Mouse (Mus musculus) heart, embryonic 16.5 days (tissue): Measurements from ENCODE around the gene Lig4. TPM values are rescaled to one million over a fixed set of nuclear protein-coding genes. Genes with fewer than 3 reads are reported as not detected.

Source experiments
- ATAC-seq: fragments of 200-750 bp; cut with Nextera tagmentation; replicated peaks from 2 replicates; pipeline ENCODE4 v1.8.0; 2017; ENCODE audit warnings: moderate number of reproducible peaks; ENCODE audit not compliant: insufficient read depth, low FRiP score; ENCODE audit errors: extremely low read depth
- H3K27ac ChIP-seq: fragments of 300-500 bp; sonication (generic); 2 replicates; pipeline ENCODE4 v1.5.1; 2014; ENCODE audit warnings: mild to moderate bottlenecking, low read length, control low read depth, moderate library complexity
- H3K27me3 ChIP-seq: fragments of 300-500 bp; sonication (generic); 2 replicates; pipeline ENCODE4 v1.6.1; 2014; ENCODE audit warnings: low read length, mixed read lengths; ENCODE audit not compliant: control insufficient read depth, insufficient read depth
- H3K36me3 ChIP-seq: fragments of 300-500 bp; sonication (generic); 2 replicates; pipeline ENCODE4 v1.6.1; 2014; ENCODE audit not compliant: control insufficient read depth, insufficient read depth
- H3K4me1 ChIP-seq: fragments of 300-500 bp; sonication (generic); 2 replicates; pipeline ENCODE4 v1.6.1; 2014; ENCODE audit warnings: low read length, mixed read lengths; ENCODE audit not compliant: control insufficient read depth, insufficient read depth
- H3K4me2 ChIP-seq: fragments of 300-500 bp; sonication (generic); 2 replicates; pipeline ENCODE4 v1.6.1; 2014; ENCODE audit warnings: low read depth, mild to moderate bottlenecking, control low read depth, low read length
- H3K4me3 ChIP-seq: fragments of 300-500 bp; sonication (generic); 2 replicates; pipeline ENCODE4 v1.5.1; 2014; ENCODE audit warnings: mild to moderate bottlenecking, control low read depth, low read length
- H3K9ac ChIP-seq: fragments of 300-500 bp; sonication (generic); 2 replicates; pipeline ENCODE4 v1.6.1; 2014; ENCODE audit warnings: low read length, control low read depth
- H3K9me3 ChIP-seq: fragments of 300-500 bp; sonication (generic); replicated peaks from 2 replicates; pipeline ENCODE4 v1.6.1; 2016; ENCODE audit warnings: low read length; ENCODE audit not compliant: control insufficient read depth
- WGBS: fragments of 180-500 bp; shearing (Covaris S2); extraction: QIAGEN DNeasy Blood & Tissue Kit; methylation state at CpG from one replicate; pipeline ENCODE4 v1.1.7; 2014; 5-methylcytosine and 5-hydroxymethylcytosine counted together
- polyA plus RNA-seq: library from polyadenylated mRNA; unstranded; fragments of >200 nt; fragmentation: Nextera tagmentation; extraction: Ambion mirVana; gene quantifications from 2 replicates; pipeline ENCODE4 v1.2.1, GENCODE M21; 2015

Gene Lig4
- polyA plus RNA-seq, 1 experiment from 2014 or later: 6.4 TPM

DNA sequence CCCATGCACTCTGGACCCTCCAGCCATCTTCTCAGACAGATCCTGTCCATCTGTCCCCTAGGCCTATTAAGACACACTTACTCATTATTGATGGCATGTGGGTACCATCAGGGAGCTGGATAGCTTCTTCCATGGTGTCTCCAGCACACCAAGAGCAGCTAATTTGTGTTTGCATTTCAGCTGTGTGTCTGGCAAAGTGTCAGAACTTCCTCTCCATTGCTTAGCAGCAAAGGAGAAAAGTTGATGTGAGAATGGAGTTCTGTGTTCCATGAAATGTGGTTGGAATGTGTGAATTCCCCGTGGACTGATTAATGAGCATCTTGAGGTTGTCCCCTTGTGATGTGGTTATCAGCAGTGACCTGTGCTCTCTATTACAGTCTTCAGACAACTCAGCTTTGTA lies 2.3 kb upstream of the Lig4 start:
- Histone ChIP-seq H3K4me2 (no peak overlapping the region), H3K9me3 (no peaks in the 10 kb centered on the region), H3K4me1 (peaks cover 31% of the 10 kb centered on the region), H3K4me3 (no peak overlapping the region), H3K27me3 (no peaks in the 10 kb centered on the region), H3K9ac (no peak overlapping the region), H3K27ac (no peak overlapping the region), H3K36me3 (0 out of 2 replicates have a peak, but pooled peaks cover 3% of the 10 kb centered on the region)
- WGBS: 63% methylated on average over 1 of the region's 1 CpGs
- no peak for ATAC-seq

GRCm38 (mm10) chr8:9978475-9979230 lies 1.2 kb upstream of the Lig4 start:
- Histone ChIP-seq H3K27me3 (no peaks in the 10 kb centered on the region), H3K9me3 (no peaks in the 10 kb centered on the region), H3K9ac (peak overlapping the region; percentile 90), H3K4me3 (peak overlapping the region; percentile 82), H3K36me3 (0 out of 2 replicates have a peak, but pooled peaks cover under 1% of the 10 kb centered on the region), H3K4me2 (peak overlapping the region; percentile 90), H3K27ac (peak overlapping the region; percentile 86; the same call in 1 of the 2 replicates), H3K4me1 (peaks cover 31% of the 10 kb centered on the region)
- ATAC-seq: no peak
- WGBS: 38% methylated on average over 18 of the region's 18 CpGs

DNA sequence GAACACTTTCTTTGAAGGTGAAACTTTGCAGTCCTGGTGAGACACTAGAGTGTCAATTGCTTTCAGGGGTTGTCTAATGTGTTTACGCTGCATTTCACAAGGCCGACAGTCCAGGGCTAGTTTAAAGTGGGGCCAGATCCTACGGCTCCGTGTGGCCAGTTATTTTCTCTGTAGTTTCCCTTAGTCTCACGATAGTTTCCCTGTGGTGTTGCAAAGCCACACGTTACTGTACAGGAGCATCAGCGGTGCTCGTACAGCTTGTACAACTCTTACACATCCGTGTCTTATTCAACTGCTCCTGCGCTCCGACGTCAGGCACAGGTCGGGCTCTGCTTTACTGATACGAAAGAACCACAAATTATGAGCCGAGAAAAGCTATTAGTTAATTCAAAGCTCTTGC lies 470 bp downstream of the Lig4 start:
- Histone ChIP-seq H3K9ac (peak overlapping the region; percentile 90), H3K9me3 (no peaks in the 10 kb centered on the region), H3K4me1 (peaks cover 31% of the 10 kb centered on the region), H3K36me3 (peaks cover 13% of the 10 kb centered on the region), H3K27ac (peak overlapping the region; percentile 86), H3K27me3 (no peaks in the 10 kb centered on the region), H3K4me3 (peak overlapping the region; percentile 82), H3K4me2 (peak overlapping the region; percentile 90)
- 43% methylated on average over 15 of the region's 15 CpGs for WGBS
- no peak for ATAC-seq

DNA sequence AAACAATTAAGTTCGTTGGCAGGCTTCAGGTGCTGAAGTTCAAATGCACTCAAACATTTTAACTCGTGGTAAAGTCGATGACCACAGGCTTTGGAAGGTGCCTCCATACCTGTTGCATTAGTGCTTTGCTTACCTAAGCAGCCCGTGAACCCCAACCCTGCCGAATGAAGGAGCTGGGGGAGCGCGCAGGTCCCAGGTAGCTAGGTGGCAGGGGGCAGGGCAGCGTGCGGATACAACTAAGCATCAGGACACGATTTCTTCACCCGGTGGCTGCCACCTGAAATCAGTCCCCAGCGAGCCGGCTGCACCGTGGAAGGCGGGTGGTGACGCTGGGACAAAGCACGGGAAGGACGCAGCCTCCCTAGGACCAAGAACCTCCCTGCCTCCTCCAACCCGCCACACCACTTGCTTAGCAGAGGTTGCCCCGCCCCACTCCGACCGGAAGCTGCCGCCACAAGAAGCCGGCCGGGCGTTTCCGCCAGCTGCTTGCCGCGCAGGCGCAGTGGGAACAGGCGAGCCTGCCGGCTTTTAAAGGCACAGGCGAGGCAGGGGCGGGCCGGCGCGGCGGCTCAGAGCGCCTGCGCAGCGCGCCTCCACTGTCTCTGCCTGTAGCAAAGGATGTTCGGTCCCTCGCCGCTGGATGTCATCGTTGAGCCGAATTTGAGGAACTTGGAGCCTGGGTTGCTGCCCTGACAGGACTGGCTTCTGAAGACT lies 1.4 kb downstream of the Lig4 start:
- peak overlapping the region; percentile 90 for H3K4me2 ChIP-seq
- peak overlapping the region; percentile 83 for H3K4me3 ChIP-seq
- H3K4me1 ChIP-seq: peaks cover 31% of the 10 kb centered on the region
- under 1% methylated on average over 47 of the region's 47 CpGs for WGBS
- peak overlapping the region; percentile 54 for H3K27ac ChIP-seq
- H3K36me3 ChIP-seq: peaks cover 19% of the 10 kb centered on the region
- H3K27me3 ChIP-seq: no peaks in the 10 kb centered on the region
- H3K9ac ChIP-seq: peak overlapping the region; percentile 77
- no peaks in the 10 kb centered on the region for H3K9me3 ChIP-seq
- peak; percentile 95 for ATAC-seq

GRCm38 (mm10) chr8:9975276-9975675 lies 2.2 kb downstream of the Lig4 start:
- Histone ChIP-seq H3K9ac (peak overlapping the region; percentile 77), H3K9me3 (no peaks in the 10 kb centered on the region), H3K4me2 (peak overlapping the region; percentile 69), H3K36me3 (peaks cover 20% of the 10 kb centered on the region), H3K27me3 (no peaks in the 10 kb centered on the region), H3K4me1 (peaks cover 31% of the 10 kb centered on the region), H3K4me3 (peak overlapping the region; percentile 83), H3K27ac (peak overlapping the region; percentile 14; the same call in 1 of the 2 replicates)
- no peak for ATAC-seq
- 32% methylated on average over 5 of the region's 5 CpGs for WGBS

GRCm38 (mm10) chr8:9971866-9972265 lies 5.6 kb downstream of the Lig4 start:
- 93% methylated on average over 9 of the region's 9 CpGs for WGBS
- no peaks in the 10 kb centered on the region for H3K27me3 ChIP-seq
- no peak overlapping the region for H3K4me3 ChIP-seq

DNA sequence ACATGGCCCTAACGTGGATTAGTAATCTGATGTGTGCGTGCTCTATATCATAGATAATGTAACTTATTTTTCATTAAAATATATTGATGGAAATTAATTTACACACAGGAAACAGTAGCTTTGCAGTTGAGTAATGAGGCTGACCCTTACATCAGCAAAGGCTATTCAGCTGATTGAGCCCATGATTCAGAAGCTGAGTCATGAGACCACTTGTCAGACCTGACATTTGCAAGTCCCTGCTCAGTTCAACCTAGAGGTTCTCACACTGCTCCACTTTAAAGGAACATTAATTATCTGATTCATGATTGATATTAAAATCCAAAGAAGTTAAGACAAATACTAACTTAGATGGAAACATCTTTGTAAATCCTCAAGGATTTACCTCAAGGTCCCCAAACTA lies 17.6 kb downstream of the Lig4 start:
- Histone ChIP-seq H3K27me3 (no peaks in the 10 kb centered on the region), H3K4me2 (no peak overlapping the region), H3K9me3 (no peaks in the 10 kb centered on the region), H3K36me3 (no peaks in the 10 kb centered on the region), H3K4me1 (no peaks in the 10 kb centered on the region), H3K9ac (no peak overlapping the region), H3K4me3 (no peak overlapping the region), H3K27ac (no peak overlapping the region)
- no peak for ATAC-seq
- WGBS: 85% methylated on average over 2 of the region's 2 CpGs

More at GRCm38 (mm10) chr8:9971866-9972265, 5.6 kb downstream of the Lig4 start:
- ATAC-seq: no peak
- no peak overlapping the region for H3K27ac ChIP-seq
- no peaks in the 10 kb centered on the region for H3K9me3 ChIP-seq
- peaks cover 10% of the 10 kb centered on the region for H3K4me1 ChIP-seq
- H3K4me2 ChIP-seq: no peak overlapping the region
- no peak overlapping the region for H3K9ac ChIP-seq
- peaks cover 30% of the 10 kb centered on the region for H3K36me3 ChIP-seq

- H3K27me3 ChIP-seq: no peaks in the 10 kb centered on the region
- no peak overlapping the region for H3K27ac ChIP-seq
- H3K9me3 ChIP-seq: 0 out of 2 replicates have a peak, but pooled peaks cover under 1% of the 10 kb centered on the region
- ATAC-seq: no peak
- no peaks in the 10 kb centered on the region for H3K36me3 ChIP-seq
- H3K4me2 ChIP-seq: no peak overlapping the region
- H3K4me1 ChIP-seq: no peaks in the 10 kb centered on the region
- H3K9ac ChIP-seq: no peak overlapping the region
- H3K4me3 ChIP-seq: no peak overlapping the region
- 63% methylated on average over 4 of the region's 4 CpGs for WGBS
Observed at GRCm38 (mm10) chr8:9958338-9958737, 19.1 kb downstream of the Lig4 start.
